Mouse (Mus musculus) spleen, postnatal 36 days (tissue): Measurements from ENCODE around the gene Med31.
"Not testable (repeated sequence)": the region's sequence is repeated elsewhere in the genome, so short reads cannot be mapped to it uniquely, and the experiment has no call there.

Experiments
- DNase-seq, 2 experiments: peaks; one replicate each; pipeline ENCODE4 v3.0.0; 2022; ENCODE audit warnings: low spot score in 2 of 2, mixed read lengths in 1 of 2

Med31 gene

DNA sequence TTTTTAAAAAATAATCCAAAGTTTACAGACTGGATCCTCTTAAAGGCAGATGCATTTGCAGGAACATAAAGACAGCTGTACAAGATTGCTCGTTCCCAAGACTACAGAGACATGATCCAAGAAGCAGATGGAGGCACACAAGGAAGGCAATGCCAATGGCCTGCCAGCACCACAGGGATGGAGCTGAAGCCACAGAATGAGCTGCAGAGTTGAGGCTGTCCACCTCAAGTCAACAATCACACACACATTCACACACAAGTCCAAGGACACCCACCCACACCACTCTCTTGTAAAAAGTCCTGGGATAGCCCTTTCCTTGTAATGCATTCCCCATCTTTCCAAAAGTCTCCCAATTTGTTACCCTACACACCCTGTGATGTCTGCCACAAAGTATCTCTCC lies 12.0 kb downstream of the Med31 start:
- DNase-seq = no peak

GRCm38 (mm10) chr11:72196506-72196905 lies 18.9 kb downstream of the Med31 start:
- no peak for DNase-seq

- no peak for DNase-seq
Measured at GRCm38 (mm10) chr11:72194259-72194658, 21.1 kb downstream of the Med31 start.

- no peak for DNase-seq
Measured at GRCm38 (mm10) chr11:72190857-72191256, 24.5 kb downstream of the Med31 start.

DNA sequence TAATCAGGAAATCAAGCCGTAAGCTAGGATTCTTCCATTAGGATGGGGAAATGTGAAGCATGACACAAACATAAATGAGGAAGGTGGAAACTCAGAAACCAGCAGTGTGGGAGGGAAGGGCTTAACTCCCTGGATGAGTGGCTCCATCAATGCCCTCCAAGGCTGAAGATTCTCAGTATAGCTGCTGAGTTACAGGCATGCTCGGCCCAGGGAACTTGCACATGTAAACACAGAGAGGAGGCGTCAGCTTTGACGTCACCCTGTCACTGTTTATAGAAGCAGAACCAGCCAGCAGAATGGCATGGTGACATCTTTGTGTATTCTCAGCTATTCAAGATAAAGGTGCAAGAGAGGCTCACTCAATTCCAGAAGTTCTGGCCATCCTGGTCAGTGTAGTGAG lies 31.1 kb downstream of the Med31 start:
- DNase-seq = no peak

GRCm38 (mm10) chr11:72181136-72181535 lies 34.3 kb downstream of the Med31 start:
- DNase-seq = no peak

- no peak for DNase-seq
Measured at GRCm38 (mm10) chr11:72180556-72180955, 34.8 kb downstream of the Med31 start.

- no peak for DNase-seq
Measured at GRCm38 (mm10) chr11:72176553-72176952, 38.8 kb downstream of the Med31 start.

GRCm38 (mm10) chr11:72175966-72176365 lies 39.4 kb downstream of the Med31 start:
- DNase-seq = no peak

DNA sequence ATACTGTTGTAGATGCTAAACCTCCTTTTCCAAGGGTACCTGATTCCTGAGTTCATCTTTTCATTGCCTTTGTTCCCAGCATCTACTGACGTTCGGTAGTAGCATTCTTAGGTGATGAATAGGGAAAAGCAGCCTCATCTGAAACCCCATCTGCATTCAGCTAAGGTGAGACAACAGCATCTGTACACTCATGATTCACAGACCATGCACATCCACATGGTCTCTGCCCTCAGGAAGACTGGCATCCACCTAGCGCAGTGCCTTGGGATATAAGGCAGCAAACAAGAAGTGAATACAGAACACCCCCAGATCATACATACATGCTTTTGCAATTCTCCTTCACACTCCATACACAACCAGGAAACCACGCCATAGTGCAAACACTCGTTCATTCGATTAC lies 40.7 kb downstream of the Med31 start:
- no peak for DNase-seq

- no peak for DNase-seq
Measured at GRCm38 (mm10) chr11:72173506-72173905, 41.9 kb downstream of the Med31 start.

DNA sequence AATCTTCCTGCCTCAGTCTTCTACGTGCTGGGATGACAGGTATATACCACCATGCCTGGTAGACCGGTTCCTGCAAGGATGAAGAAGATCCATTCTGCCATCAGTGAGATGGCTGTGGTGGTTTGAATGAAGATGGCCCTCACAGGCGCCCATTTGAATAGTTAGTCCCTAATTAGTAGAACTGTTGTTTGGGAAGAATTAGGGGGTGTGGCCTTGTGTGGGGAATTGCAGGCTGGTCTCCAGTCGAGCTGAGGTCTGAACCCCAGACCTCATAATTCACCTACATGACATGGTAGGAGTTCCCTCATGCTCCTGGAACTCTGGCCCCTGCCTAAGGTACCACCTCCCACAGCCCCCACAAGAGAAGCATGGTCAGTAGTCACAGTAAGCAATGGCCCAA lies 43.5 kb downstream of the Med31 start:
- not testable (repeated sequence) for DNase-seq

GRCm38 (mm10) chr11:72169871-72170270 lies 45.5 kb downstream of the Med31 start:
- no peak for DNase-seq

- no peak for DNase-seq
Measured at GRCm38 (mm10) chr11:72163198-72163597, 52.2 kb downstream of the Med31 start.
